Mouse (Mus musculus): ENCODE data around the gene Lbp. TPM values are rescaled to one million over a fixed set of nuclear protein-coding genes. Genes with fewer than 3 reads are reported as not detected.

The Lbp gene
- polyA plus RNA-seq, 1 experiment from 2014 or later, result 4.0 TPM

DNA sequence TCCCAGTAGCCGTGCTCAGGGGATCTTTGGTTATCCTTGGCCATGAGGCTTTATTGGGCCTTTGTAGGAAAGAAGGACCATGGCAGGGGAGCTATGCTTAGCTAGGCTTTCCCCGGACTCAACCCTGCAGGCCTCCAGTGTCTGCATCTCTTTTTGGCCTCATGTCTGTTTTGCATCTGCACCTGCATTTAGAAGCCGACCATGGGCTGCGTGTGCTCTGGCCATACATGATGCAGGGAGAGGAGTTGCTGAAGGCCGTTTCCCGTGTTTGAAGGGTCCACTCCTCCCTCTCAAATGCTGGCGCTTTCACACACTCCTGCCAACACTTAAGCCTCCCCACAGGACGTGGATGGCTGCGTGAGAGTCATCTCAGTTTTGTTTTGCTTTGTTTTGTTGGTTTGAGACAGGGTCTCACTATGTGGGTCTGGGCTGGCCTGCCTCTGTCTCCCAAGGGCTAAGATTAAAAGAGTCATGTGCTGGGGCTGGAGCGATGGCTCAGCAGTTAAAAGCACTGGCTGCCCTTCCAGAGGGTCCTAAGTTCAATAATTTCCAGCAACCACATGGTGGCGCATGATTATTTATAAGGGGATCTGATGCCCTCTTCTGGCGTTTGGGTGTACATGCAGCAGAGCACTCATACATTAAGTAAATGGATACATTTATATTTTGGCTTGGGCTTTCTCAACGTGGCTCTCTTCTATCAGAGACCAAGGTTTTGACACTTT is 73.2 kb downstream of the Lbp start:
- no peak overlapping the region for H3K27ac ChIP-seq (replicated peaks; ENCODE audit: low read depth, low read length)
- H3K9me3 ChIP-seq (ENCODE audit: control insufficient read depth, low read length), result no peaks in the 10 kb centered on the region
- WGBS, result 44% methylated on average over 13 of the region's 13 CpGs
- H3K36me3 ChIP-seq (ENCODE audit: control insufficient read depth, insufficient read depth, low read length), result no peaks in the 10 kb centered on the region
- H3K27me3 ChIP-seq (ENCODE audit: control insufficient read depth, insufficient read depth, low read length), result peaks cover 15% of the 10 kb centered on the region
- no peak overlapping the region for H3K9ac ChIP-seq (ENCODE audit: low read length)
- peak; percentile 77 for DNase-seq (ENCODE audit: low spot score)
- ATAC-seq (ENCODE audit: insufficient number of reproducible peaks, low FRiP score, low TSS enrichment, low read depth), result no peak
- no peak overlapping the region for H3K4me3 ChIP-seq (ENCODE audit: low read depth, low read length)
- no peak overlapping the region; the same call in 1 of the 2 replicates for H3K4me2 ChIP-seq (ENCODE audit: low read depth, severe bottlenecking)
- H3K4me1 ChIP-seq (ENCODE audit: control insufficient read depth, insufficient read depth, low read length), result no peaks in the 10 kb centered on the region

Other genes with a start within 250 kb of the Lbp start
- gene Tgm2, start 160.1 kb upstream of the Lbp start, polyA plus RNA-seq (2014; fragmentation: Nextera tagmentation; extraction: Ambion mirVana), result 1.2 and 1.7 TPM in 2 replicates
- gene D630003M21Rik, start 77.3 kb upstream of the Lbp start, polyA plus RNA-seq (2014; fragmentation: Nextera tagmentation; extraction: Ambion mirVana), result 2.3 and 3.2 TPM in 2 replicates
- gene Bpi, start 48.4 kb upstream of the Lbp start, polyA plus RNA-seq (2014; fragmentation: Nextera tagmentation; extraction: Ambion mirVana), result not detected in 2 replicates
- gene Snhg11, start 69.1 kb downstream of the Lbp start, polyA plus RNA-seq (2014; fragmentation: Nextera tagmentation; extraction: Ambion mirVana), result 4.0 and 4.7 TPM in 2 replicates
- gene Ralgapb, start 103.4 kb downstream of the Lbp start, polyA plus RNA-seq (2014; fragmentation: Nextera tagmentation; extraction: Ambion mirVana), result 19.3 and 21.6 TPM in 2 replicates
- 0.35 TPM in 1 of 2 replicates, not detected in the other for gene Adig, start 196.1 kb downstream of the Lbp start, polyA plus RNA-seq (2014; fragmentation: Nextera tagmentation; extraction: Ambion mirVana)
- not detected in 2 replicates for gene Arhgap40, start 206.3 kb downstream of the Lbp start, polyA plus RNA-seq (2014; fragmentation: Nextera tagmentation; extraction: Ambion mirVana)